Mouse (Mus musculus): ENCODE results near the gene Nbeal1. TPM values are rescaled to one million over a fixed set of nuclear protein-coding genes. Genes with fewer than 3 reads are reported as not detected.

The Nbeal1 gene
- polyA plus RNA-seq, 1 experiment, result 1.6 TPM

- Histone ChIP-seq H3K36me3 (ENCODE audit: control insufficient read depth, insufficient read depth, low read length) (peaks cover 1% of the 10 kb centered on the region), H3K4me1 (ENCODE audit: control insufficient read depth, insufficient read depth, low read length) (no peaks in the 10 kb centered on the region), H3K27ac (ENCODE audit: control insufficient read depth, insufficient read depth, low read depth, low read length) (no peak overlapping the region), H3K4me3 (ENCODE audit: control insufficient read depth, low read depth, low read length) (no peak overlapping the region), H3K27me3 (ENCODE audit: control insufficient read depth, insufficient read depth, low read length) (no peaks in the 10 kb centered on the region)
- no peak for TF ChIP-seq CTCF (IDR thresholded peaks at IDR 0.05; ENCODE audit: control insufficient read depth, insufficient read depth, insufficient replicate concordance, low read depth, low read length)
- TF ChIP-seq POLR2A (IDR thresholded peaks at IDR 0.05; ENCODE audit: control insufficient read depth, low read depth, low read length), result no peak
Measured at GRCm38 (mm10) chr1:60236261-60236660, 55.9 kb downstream of the Nbeal1 start.

- TF ChIP-seq CTCF (IDR thresholded peaks at IDR 0.05; ENCODE audit: control insufficient read depth, insufficient read depth, insufficient replicate concordance, low read depth, low read length) (no peak), POLR2A (IDR thresholded peaks at IDR 0.05; ENCODE audit: control insufficient read depth, low read depth, low read length) (no peak)
- H3K36me3 ChIP-seq (ENCODE audit: control insufficient read depth, insufficient read depth, low read length), result peaks cover 2% of the 10 kb centered on the region
- H3K4me1 ChIP-seq (ENCODE audit: control insufficient read depth, insufficient read depth, low read length), result no peaks in the 10 kb centered on the region
- no peaks in the 10 kb centered on the region for H3K27me3 ChIP-seq (ENCODE audit: control insufficient read depth, insufficient read depth, low read length)
- H3K4me3 ChIP-seq (ENCODE audit: control insufficient read depth, low read depth, low read length), result no peak overlapping the region
- no peak overlapping the region for H3K27ac ChIP-seq (ENCODE audit: control insufficient read depth, insufficient read depth, low read depth, low read length)
Measured at GRCm38 (mm10) chr1:60240430-60240829, 60.0 kb downstream of the Nbeal1 start.

GRCm38 (mm10) chr1:60268113-60268512 lies 87.7 kb downstream of the Nbeal1 start:
- H3K4me3 ChIP-seq (ENCODE audit: control insufficient read depth, low read depth, low read length), result no peak overlapping the region
- H3K4me1 ChIP-seq (ENCODE audit: control insufficient read depth, insufficient read depth, low read length), result no peaks in the 10 kb centered on the region
- TF ChIP-seq CTCF (IDR thresholded peaks at IDR 0.05; ENCODE audit: control insufficient read depth, insufficient read depth, insufficient replicate concordance, low read depth, low read length) (no peak), POLR2A (IDR thresholded peaks at IDR 0.05; ENCODE audit: control insufficient read depth, low read depth, low read length) (no peak)
- no peak overlapping the region for H3K27ac ChIP-seq (ENCODE audit: control insufficient read depth, insufficient read depth, low read depth, low read length)
- no peaks in the 10 kb centered on the region for H3K27me3 ChIP-seq (ENCODE audit: control insufficient read depth, insufficient read depth, low read length)
- H3K36me3 ChIP-seq (ENCODE audit: control insufficient read depth, insufficient read depth, low read length), result no peaks in the 10 kb centered on the region; the same call in 1 of the 2 replicates

GRCm38 (mm10) chr1:60269314-60269713 lies 88.9 kb downstream of the Nbeal1 start:
- Histone ChIP-seq H3K27ac (ENCODE audit: control insufficient read depth, insufficient read depth, low read depth, low read length) (no peak overlapping the region), H3K4me3 (ENCODE audit: control insufficient read depth, low read depth, low read length) (no peak overlapping the region), H3K4me1 (ENCODE audit: control insufficient read depth, insufficient read depth, low read length) (no peaks in the 10 kb centered on the region), H3K36me3 (ENCODE audit: control insufficient read depth, insufficient read depth, low read length) (no peaks in the 10 kb centered on the region; the same call in 1 of the 2 replicates), H3K27me3 (ENCODE audit: control insufficient read depth, insufficient read depth, low read length) (no peaks in the 10 kb centered on the region)
- TF ChIP-seq POLR2A (IDR thresholded peaks at IDR 0.05; ENCODE audit: control insufficient read depth, low read depth, low read length) (no peak), CTCF (IDR thresholded peaks at IDR 0.05; ENCODE audit: control insufficient read depth, insufficient read depth, insufficient replicate concordance, low read depth, low read length) (no peak)

GRCm38 (mm10) chr1:60272471-60272870 lies 92.1 kb downstream of the Nbeal1 start:
- H3K27ac ChIP-seq (ENCODE audit: control insufficient read depth, insufficient read depth, low read depth, low read length), result no peak overlapping the region
- H3K4me1 ChIP-seq (ENCODE audit: control insufficient read depth, insufficient read depth, low read length), result no peaks in the 10 kb centered on the region
- TF ChIP-seq POLR2A (IDR thresholded peaks at IDR 0.05; ENCODE audit: control insufficient read depth, low read depth, low read length) (no peak), CTCF (IDR thresholded peaks at IDR 0.05; ENCODE audit: control insufficient read depth, insufficient read depth, insufficient replicate concordance, low read depth, low read length) (no peak)
- no peaks in the 10 kb centered on the region; the same call in 1 of the 2 replicates for H3K36me3 ChIP-seq (ENCODE audit: control insufficient read depth, insufficient read depth, low read length)
- no peak overlapping the region for H3K4me3 ChIP-seq (ENCODE audit: control insufficient read depth, low read depth, low read length)
- no peaks in the 10 kb centered on the region for H3K27me3 ChIP-seq (ENCODE audit: control insufficient read depth, insufficient read depth, low read length)

- Histone ChIP-seq H3K27ac (ENCODE audit: control insufficient read depth, insufficient read depth, low read depth, low read length) (no peak overlapping the region), H3K36me3 (ENCODE audit: control insufficient read depth, insufficient read depth, low read length) (no peaks in the 10 kb centered on the region; the same call in 1 of the 2 replicates), H3K4me3 (ENCODE audit: control insufficient read depth, low read depth, low read length) (no peak overlapping the region), H3K27me3 (ENCODE audit: control insufficient read depth, insufficient read depth, low read length) (no peaks in the 10 kb centered on the region), H3K4me1 (ENCODE audit: control insufficient read depth, insufficient read depth, low read length) (no peaks in the 10 kb centered on the region)
- no peak for TF ChIP-seq POLR2A (IDR thresholded peaks at IDR 0.05; ENCODE audit: control insufficient read depth, low read depth, low read length)
- TF ChIP-seq CTCF (IDR thresholded peaks at IDR 0.05; ENCODE audit: control insufficient read depth, insufficient read depth, insufficient replicate concordance, low read depth, low read length), result no peak
Measured at GRCm38 (mm10) chr1:60293921-60294320, 113.5 kb downstream of the Nbeal1 start.

- Histone ChIP-seq H3K27ac (ENCODE audit: control insufficient read depth, insufficient read depth, low read depth, low read length) (peak within 1 kb of the TSS; percentile 95), H3K36me3 (ENCODE audit: control insufficient read depth, insufficient read depth, low read length) (no peaks in the 10 kb centered on the region), H3K4me3 (ENCODE audit: control insufficient read depth, low read depth, low read length) (peak within 1 kb of the TSS; percentile 97), H3K27me3 (ENCODE audit: control insufficient read depth, insufficient read depth, low read length) (no peaks in the 10 kb centered on the region), H3K4me1 (ENCODE audit: control insufficient read depth, insufficient read depth, low read length) (peaks cover 3% of the 10 kb centered on the region)
- TF ChIP-seq CTCF (IDR thresholded peaks at IDR 0.05; ENCODE audit: control insufficient read depth, insufficient read depth, insufficient replicate concordance, low read depth, low read length), result no peak
- peak; percentile 72 for TF ChIP-seq POLR2A (IDR thresholded peaks at IDR 0.05; ENCODE audit: control insufficient read depth, low read depth, low read length)
Measured at GRCm38 (mm10) chr1:60342808-60343629, 162.6 kb downstream of the Nbeal1 start, which contains the start of gene Cyp20a1. TSS of gene Cyp20a1 (plus strand) at chr1:60343323.

Data from testis, adult 2 months (tissue).